Comparison of ENCODE assay signal across 8 mouse cellular contexts in genomic region chr13:103918432-103918831, GRCm38 (mm10). TPM values are rescaled to one million over a fixed set of nuclear protein-coding genes. Genes with fewer than 3 reads are reported as not detected.
A peak's percentile ranks its signal among the peaks of the same experiment; 100 is the strongest.
DNase-seq lines count a peak whose midpoint lies in the region; ATAC-seq lines count a peak whose summit lies in the region.

No protein-coding gene starts in this region.

- no peaks in the 10 kb centered on the region for H3K27me3 ChIP-seq in megakaryocyte, embryonic 14.5 days (replicated peaks)
- H3K27me3 ChIP-seq in liver, embryonic 12.5 days (replicated peaks) = peaks cover 23% of the 10 kb centered on the region

- peaks cover 41% of the 10 kb centered on the region for H3K4me1 ChIP-seq in megakaryocyte, embryonic 14.5 days
- peaks cover 30% of the 10 kb centered on the region for H3K4me1 ChIP-seq in liver, embryonic 12.5 days

- DNase-seq in embryo, embryonic 10.5 days (ENCODE audit: low spot score) = peak; percentile 12
- no peak for DNase-seq in embryo, embryonic 10 days (ENCODE audit: low spot score)
- DNase-seq in B cell, adult 2 months = no peak
- DNase-seq in Muller cell, postnatal 12 days (ENCODE audit: inconsistent ontology term) = no peak
- DNase-seq in spleen, postnatal 10 days (ENCODE audit: low spot score in 2 of 2) = no peak

- H3K9me3 ChIP-seq in megakaryocyte, embryonic 14.5 days = no peaks in the 10 kb centered on the region
- H3K9me3 ChIP-seq in liver, embryonic 12.5 days (replicated peaks) = no peaks in the 10 kb centered on the region

- 39% methylated on average over 3 of the region's 3 CpGs for WGBS in liver, embryonic 12.5 days (ENCODE audit: insufficient replicate concordance)

- no peak for ATAC-seq in megakaryocyte, adult 5-6 weeks (ENCODE audit: poor library complexity, severe bottlenecking)
- ATAC-seq in liver, embryonic 12.5 days = no peak

- peaks cover 17% of the 10 kb centered on the region for H3K36me3 ChIP-seq in megakaryocyte, embryonic 14.5 days (replicated peaks; ENCODE audit: low read length)
- no peaks in the 10 kb centered on the region for H3K36me3 ChIP-seq in liver, embryonic 12.5 days

- no peak overlapping the region for H3K27ac ChIP-seq in liver, embryonic 12.5 days

- H3K4me2 ChIP-seq in liver, embryonic 12.5 days = peak overlapping the region; percentile 91

- peak overlapping the region; percentile 91 for H3K4me3 ChIP-seq in megakaryocyte, embryonic 14.5 days (replicated peaks)
- H3K4me3 ChIP-seq in liver, embryonic 12.5 days = peak overlapping the region; percentile 90

- H3K9ac ChIP-seq in liver, embryonic 12.5 days = peak overlapping the region; percentile 93

RNA-seq across cellular contexts. Expression of gene Erbin, which starts 1.9 kb away (rescaled TPM):
- polyA plus RNA-seq in megakaryocyte, embryonic 14.5 days (2012; ENCODE audit: insufficient read depth, low replicate concordance) = 1.3 and 6.6 TPM in 2 replicates
- 85.4 and 98.6 TPM in 2 replicates for total RNA-seq in megakaryocyte, adult 5-6 weeks (2015)
- 84.8 and 96.9 TPM in 2 replicates for total RNA-seq in megakaryocyte, adult 5-6 weeks (2017)
- polyA plus RNA-seq in liver, embryonic 12.5 days (2016; fragmentation: Nextera tagmentation; extraction: Ambion mirVana) = 9.2 TPM in 2 replicates
